Mouse (Mus musculus) lung, adult 2 months (tissue): ENCODE measurements around the gene AI837181. TPM values are rescaled to one million over a fixed set of nuclear protein-coding genes. Genes with fewer than 3 reads are reported as not detected.

ENCODE experiments used
- DNase-seq: peaks from one replicate; pipeline ENCODE4 v3.0.0; 2022
- H3K4me1 ChIP-seq: fragments of 200-500 bp; 2 replicates; pipeline ENCODE4 v1.6.1; 2011; ENCODE audit warnings: low read length; ENCODE audit not compliant: control insufficient read depth, insufficient read depth
- H3K4me3 ChIP-seq: fragments of 200-500 bp; replicated peaks from 2 replicates; pipeline ENCODE3; 2011; ENCODE audit warnings: low read depth, mild to moderate bottlenecking, control low read depth, low read length; ENCODE audit errors: extremely low read depth
- CTCF ChIP-seq: fragments of 200-500 bp; IDR thresholded peaks from 2 replicates; pipeline ENCODE4 v1.5.1; 2011; ENCODE audit warnings: mild to moderate bottlenecking, low read length, control low read depth; ENCODE audit not compliant: insufficient read depth
- POLR2A ChIP-seq: fragments of 200-500 bp; IDR thresholded peaks from 2 replicates; pipeline ENCODE4 v1.6.1; 2011; ENCODE audit warnings: low read depth, mild to moderate bottlenecking, control low read depth, low read length, borderline replicate concordance; ENCODE audit errors: extremely low read depth
- WGBS: fragments of 180-500 bp; shearing (Covaris S2); methylation state at CpG from one replicate; pipeline ENCODE4 v1.1.7; 2018; 5-methylcytosine and 5-hydroxymethylcytosine counted together
- polyA plus RNA-seq: library from polyadenylated mRNA; depleted of rRNA; stranded (reverse); fragments of >200 nt; gene quantifications from 2 replicates; pipeline ENCODE4 v1.2.3, GENCODE M21; 2012

The AI837181 gene
- polyA plus RNA-seq, 1 experiment, result 85.2 TPM

DNA sequence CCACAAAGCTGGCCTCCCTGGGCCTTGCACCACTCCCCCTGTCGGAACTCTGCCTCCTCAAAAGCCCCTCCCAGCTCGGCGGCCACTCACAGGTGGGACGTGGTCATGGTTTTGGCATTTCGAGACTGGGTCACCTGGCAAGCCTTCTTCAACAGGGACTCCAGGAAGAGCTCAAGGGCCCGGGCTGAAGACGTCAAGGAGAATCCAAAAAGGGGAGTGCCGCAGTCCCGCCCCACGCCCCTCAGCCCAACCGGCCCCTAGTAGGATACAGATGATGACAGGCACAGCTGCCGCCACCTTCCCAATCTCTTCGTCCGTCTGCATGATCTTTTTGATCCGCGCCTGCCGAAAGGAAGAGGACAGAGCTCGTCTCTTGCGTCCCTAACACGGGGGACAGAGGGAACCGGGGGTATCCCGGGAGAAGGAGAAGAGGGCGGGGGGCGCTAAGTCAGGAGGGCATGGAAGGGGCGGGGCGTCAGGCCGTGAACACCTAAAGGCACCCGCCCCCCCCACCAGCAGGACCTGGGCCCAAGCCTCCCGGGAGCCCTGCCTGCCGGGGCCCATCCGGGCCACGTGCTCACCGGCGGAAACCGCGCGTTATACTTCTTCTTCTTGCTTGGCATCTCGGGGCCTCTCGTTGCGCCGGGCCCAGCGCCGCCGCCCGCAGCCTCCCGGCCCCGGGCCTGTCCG is 707 bp upstream of the AI837181 start:
- H3K4me1 ChIP-seq, result peaks cover 17% of the 10 kb centered on the region
- TF ChIP-seq CTCF (no peak), POLR2A (peak; percentile 36; the same call in 1 of the 2 replicates)
- peak overlapping the region; percentile 98 for H3K4me3 ChIP-seq
- WGBS, result under 1% methylated on average over 47 of the region's 48 CpGs
- peak; percentile 80 for DNase-seq

DNA sequence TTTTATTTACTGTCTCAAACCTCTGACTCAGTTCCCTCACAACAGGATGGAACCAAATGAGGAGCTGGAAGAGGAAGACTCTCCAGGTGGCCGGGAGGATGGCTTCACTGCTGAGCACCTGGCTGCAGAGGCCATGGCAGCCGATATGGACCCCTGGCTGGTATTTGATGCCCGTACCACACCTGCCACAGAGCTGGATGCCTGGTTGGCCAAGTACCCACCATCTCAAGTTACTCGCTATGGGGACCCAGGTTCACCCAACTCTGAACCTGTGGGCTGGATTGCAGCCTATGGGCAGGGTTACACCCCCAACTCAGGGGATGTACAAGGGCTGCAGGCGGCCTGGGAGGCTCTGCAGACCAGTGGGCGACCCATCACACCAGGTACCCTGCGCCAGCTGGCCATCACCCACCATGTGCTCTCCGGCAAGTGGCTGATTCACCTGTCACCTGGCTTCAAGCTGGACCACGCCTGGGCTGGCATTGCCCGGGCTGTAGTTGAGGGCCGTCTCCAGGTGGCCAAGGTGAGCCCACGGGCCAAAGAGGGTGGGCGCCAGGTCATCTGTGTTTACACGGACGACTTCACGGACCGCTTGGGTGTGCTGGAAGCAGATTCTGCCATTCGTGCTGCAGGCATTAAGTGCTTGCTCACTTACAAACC is 1.1 kb downstream of the AI837181 start:
- peaks cover 17% of the 10 kb centered on the region for H3K4me1 ChIP-seq
- no peak for DNase-seq
- H3K4me3 ChIP-seq, result peak overlapping the region; percentile 98
- WGBS, result 80% methylated on average over 18 of the region's 18 CpGs
- TF ChIP-seq CTCF, result no peak
- no peak for TF ChIP-seq POLR2A

DNA sequence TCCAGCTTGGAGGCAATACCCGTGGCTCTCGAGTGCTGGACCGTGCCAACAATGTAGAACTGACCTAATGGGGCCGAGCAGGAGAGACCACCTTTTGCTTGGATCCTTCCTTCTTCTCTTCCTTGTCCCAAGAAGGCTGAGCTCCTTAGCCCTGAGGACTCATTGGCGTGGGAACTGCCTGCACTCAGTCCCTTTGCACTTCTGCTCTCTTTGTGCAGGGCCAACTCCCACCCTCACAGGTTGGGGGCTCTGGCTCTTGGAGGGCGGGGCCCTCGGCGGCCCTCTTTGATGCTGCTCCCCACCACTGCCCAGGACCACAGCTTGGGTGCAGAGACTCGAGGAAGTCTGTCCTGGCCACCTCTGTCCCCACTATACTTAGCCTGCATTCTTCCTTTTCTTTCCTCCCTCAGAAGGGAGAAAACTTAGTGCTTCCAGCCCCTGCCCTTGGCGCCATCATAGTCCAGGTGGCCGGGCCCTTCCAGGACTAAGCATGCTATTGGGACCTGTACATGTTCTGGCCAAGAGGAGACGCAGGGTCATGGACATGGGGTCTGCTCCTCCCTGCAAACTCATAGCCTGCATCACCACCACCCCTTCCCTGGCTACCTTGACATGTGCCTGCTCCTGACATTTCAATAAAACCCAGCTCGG is 1.8 kb downstream of the AI837181 start:
- no peak for DNase-seq
- 87% methylated on average over 13 of the region's 13 CpGs for WGBS
- H3K4me3 ChIP-seq, result no peak overlapping the region
- TF ChIP-seq POLR2A (no peak), CTCF (no peak)
- H3K4me1 ChIP-seq, result peaks cover 17% of the 10 kb centered on the region

DNA sequence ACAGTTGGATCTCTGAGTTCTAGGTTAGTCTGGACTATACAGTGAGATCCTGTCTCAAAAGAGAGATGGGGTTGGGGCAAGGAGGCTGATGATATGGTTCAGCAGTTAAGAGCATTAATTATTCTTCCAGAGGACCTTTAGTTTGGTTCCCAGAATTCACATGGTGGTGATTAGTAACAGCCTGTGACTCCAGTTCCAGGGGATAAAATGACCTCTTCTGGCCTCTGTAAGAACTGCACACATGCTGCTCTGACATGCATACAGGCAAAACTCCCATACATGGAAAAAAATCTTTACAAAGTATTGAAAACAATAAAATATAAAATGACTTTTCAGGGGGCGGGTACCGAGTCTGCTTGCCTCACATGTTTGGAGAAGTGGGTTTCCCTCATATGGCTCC is 3.1 kb downstream of the AI837181 start:
- TF ChIP-seq POLR2A (no peak), CTCF (no peak)
- no peak overlapping the region for H3K4me3 ChIP-seq
- no peak for DNase-seq
- H3K4me1 ChIP-seq, result peaks cover 22% of the 10 kb centered on the region
- 78% methylated on average over 2 of the region's 2 CpGs for WGBS

DNA sequence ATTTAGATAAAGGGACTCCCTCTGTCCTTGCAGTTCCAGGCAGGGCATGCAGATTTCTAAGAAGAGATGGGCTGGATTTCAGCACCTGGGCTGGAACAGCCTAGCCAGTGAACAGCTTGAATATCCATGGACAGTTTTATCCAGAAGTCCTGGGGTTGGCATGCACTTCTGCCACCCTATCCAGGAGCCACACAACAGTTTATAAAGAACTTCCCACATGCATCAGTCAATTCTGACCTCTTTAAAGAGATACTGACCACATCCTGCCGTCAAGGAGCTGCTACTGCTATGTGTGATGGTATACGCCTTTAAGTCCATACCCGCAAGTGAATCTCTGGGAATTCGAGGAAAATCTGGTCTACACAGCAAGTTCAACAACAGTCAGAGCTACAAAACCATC is 4.3 kb downstream of the AI837181 start:
- no peak overlapping the region for H3K4me3 ChIP-seq
- H3K4me1 ChIP-seq, result peaks cover 27% of the 10 kb centered on the region
- 54% methylated on average over 4 of the region's 4 CpGs for whole genome bisulfite sequencing
- TF ChIP-seq CTCF, result no peak
- no peak for TF ChIP-seq POLR2A
- DNase-seq, result no peak

DNA sequence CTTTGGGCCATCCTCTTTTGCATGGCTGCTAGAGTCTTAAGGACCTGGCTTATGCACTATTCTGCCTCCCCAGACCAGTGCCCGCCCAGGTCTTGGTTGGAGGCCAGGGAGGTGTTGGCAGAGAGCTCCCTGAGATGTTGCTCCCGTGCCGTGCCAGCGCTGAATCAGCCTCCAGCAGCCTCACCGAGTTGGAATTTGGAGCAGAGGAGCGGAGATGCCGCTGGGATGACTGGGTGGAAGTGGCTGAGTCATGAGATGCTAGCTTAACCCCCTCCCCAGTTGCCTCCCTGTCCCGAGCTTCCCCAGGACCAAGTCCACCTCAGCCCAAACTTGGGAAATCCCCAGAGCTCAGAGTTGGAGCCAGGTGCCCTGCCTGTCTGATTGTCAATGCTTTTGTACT is 4.9 kb downstream of the AI837181 start:
- TF ChIP-seq CTCF (no peak), POLR2A (no peak)
- no peak for DNase-seq
- no peak overlapping the region for H3K4me3 ChIP-seq
- 32% methylated on average over 8 of the region's 8 CpGs for WGBS
- H3K4me1 ChIP-seq, result peaks cover 27% of the 10 kb centered on the region

DNA sequence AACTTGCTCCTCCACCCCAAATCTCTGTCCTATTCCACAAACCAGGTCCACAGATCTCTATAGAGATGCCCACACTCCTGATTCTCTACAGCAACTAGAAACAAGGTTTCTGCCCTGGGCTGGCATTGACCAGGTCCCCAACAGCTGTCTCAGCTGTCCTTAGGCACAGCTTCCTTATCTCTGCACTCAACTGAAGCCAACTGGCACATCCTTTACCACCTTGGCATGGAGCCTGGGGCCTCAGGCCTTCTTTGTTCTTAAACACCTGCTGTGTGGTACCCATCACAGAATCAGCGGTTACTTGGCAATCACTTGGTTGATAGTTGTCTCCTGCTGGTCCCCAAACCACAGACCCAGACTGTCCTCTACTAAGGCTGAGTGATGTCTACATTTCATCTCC is 5.5 kb downstream of the AI837181 start:
- TF ChIP-seq CTCF, result no peak
- TF ChIP-seq POLR2A, result no peak
- Histone ChIP-seq H3K4me3 (no peak overlapping the region), H3K4me1 (peaks cover 27% of the 10 kb centered on the region)
- DNase-seq, result no peak
- WGBS, result 59% methylated on average over 1 of the region's 1 CpGs

DNA sequence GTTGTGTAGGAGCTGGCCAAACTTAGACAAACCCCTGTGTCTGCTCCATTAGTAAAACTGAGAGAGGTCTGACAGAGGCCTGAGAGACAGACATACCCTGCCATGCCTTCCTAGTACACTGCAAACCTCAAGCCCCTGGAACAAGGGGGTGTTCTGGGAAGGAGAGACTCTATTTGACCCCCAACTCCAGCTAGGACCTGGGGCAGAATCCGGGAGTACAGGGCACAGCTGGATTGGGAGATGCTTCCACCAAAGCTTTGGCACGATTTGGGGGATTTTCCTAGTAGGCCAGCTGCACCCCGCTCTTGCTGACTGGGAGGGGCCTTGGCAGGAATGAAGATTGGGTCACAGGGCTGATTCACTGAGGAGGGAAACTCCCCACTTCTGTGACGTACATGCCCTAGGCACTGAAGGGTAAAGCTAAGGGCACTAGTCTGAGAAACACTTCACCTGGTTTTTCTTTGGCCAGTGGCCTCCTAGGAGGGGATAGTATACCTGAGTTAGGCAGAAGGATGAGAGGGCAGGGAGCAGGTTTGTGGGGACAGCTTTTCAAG is 7.0 kb downstream of the AI837181 start:
- no peak for TF ChIP-seq CTCF
- no peak for TF ChIP-seq POLR2A
- WGBS, result 49% methylated on average over 4 of the region's 4 CpGs
- no peak overlapping the region for H3K4me3 ChIP-seq
- H3K4me1 ChIP-seq, result peaks cover 17% of the 10 kb centered on the region
- DNase-seq, result no peak

DNA sequence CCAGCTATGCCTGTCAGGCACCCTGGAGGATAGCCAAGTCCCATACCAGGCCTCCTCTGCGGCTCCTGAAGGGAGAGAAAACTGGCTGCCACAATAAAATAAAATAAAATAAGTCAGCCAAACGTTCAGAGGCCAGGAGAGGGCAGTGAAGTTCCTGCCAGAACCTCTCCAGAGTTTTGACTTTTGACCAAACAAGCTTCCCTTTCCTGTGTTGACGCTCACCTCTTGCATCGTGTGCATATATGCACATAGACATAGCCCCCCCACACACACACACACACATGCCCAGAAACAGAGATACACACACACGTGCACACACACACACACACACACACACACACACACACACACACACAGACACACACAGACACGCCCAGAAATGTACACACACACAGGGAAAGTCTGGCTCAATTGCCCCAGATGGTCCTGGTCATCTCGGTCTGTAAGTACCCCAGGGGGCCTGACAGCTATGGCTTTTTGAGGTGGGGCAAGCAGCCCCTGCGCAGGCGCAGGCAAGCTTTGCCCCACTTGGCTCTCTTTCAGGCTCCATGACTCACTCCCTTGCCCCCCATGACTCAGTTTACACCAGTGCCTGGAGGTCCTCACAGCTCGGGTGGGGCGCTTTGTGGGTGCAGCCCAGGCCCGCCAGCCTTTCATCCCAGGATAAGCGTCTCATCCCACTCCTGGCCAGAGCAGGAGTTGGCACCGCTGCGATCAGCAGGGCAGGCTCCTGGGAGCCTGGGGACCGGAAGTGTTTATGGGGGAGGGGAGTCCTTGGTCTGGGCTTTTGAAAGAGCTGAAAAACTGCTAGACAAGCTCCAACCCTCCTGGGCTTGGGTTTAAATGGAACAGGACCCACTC is 8.3 kb downstream of the AI837181 start:
- Histone ChIP-seq H3K4me3 (peak overlapping the region; percentile 45), H3K4me1 (peaks cover 17% of the 10 kb centered on the region)
- 1% methylated on average over 16 of the region's 16 CpGs for WGBS
- peak; percentile 43 for TF ChIP-seq CTCF
- no peak; the same call in 1 of the 2 replicates for TF ChIP-seq POLR2A
- DNase-seq, result peak; percentile 36
